Mouse (Mus musculus): ENCODE measurements at regions not wholly inside any gene's neighbourhood (a gene's known extent, or its start where the extent isn't known, plus 50 kb on each side); places are given as distances from the start of the nearest gene placed in this dataset.

DNA sequence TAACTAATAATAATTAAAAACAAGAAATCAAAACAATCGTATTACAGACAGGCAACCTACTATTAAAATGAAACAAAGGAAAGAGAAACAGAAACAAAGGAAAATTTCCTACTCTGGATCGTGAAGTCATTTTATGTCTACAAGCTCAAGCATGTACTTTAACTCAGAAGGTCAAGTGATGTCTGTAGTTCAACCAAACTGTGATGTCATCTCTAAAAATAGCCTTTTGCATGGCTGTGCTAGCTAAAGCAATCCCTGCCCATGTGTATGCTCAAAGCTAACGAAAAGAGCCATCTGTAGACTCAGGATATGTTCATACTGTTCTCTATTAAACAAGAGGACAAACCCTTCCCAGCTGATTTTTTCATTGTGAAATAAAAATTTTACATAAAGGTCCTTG lies 500.7 kb downstream of the Nr2f2 start:
- Histone ChIP-seq H3K4me1 (ENCODE audit: control insufficient read depth, insufficient read depth, low read length) (no peaks in the 10 kb centered on the region), H3K36me3 (ENCODE audit: control insufficient read depth, insufficient read depth, low read length) (no peaks in the 10 kb centered on the region), H3K27me3 (replicated peaks; ENCODE audit: control insufficient read depth, insufficient read depth, low read length) (no peaks in the 10 kb centered on the region), H3K4me2 (ENCODE audit: low read depth, low read length) (no peak overlapping the region), H3K4me3 (ENCODE audit: low read depth, low read length) (no peak overlapping the region), H3K27ac (replicated peaks; ENCODE audit: low read depth, low read length) (no peak overlapping the region), H3K9ac (ENCODE audit: low read depth, low read length) (no peak overlapping the region), H3K9me3 (ENCODE audit: control insufficient read depth, low read length) (no peaks in the 10 kb centered on the region)
- WGBS, result 84% methylated on average over 3 of the region's 3 CpGs
- DNase-seq (ENCODE audit: low spot score), result no peak
- ATAC-seq (ENCODE audit: low read depth), result no peak

DNA sequence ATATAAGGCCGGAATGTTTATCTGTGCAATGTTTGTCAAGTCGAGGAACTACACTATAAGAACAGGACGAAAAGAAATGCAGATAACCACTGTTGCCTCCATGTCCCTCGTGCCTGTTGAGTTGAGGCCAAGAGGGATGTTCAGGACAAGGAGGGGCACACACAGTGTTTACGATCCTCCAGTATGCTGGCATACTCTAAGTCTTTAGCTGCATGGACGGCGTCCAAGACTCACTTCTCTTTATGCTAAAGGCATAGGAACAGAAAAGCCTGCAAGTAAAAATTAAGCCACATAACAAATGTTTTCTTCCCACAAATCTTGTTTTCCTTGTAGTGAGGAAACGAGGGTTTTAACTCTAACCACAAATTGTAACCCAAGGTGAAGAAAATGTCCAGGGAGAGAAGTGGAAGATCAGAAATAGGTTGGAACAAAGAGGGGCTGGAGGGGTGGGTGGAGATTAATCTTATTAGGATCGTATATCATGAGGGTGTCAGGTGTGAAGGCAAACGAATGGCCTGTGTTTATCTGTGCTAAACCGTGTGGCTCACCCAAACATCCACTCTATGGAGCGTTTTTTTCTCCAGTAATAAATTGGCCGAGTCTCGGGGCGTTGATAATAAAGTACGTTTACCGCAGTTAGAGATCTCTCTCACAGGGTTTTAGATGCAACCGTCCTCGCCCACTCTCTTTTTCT lies 521.8 kb downstream of the Nr2f2 start:
- Histone ChIP-seq H3K27me3 (replicated peaks; ENCODE audit: control insufficient read depth, insufficient read depth, low read length) (no peaks in the 10 kb centered on the region), H3K9ac (ENCODE audit: low read depth, low read length) (no peak overlapping the region), H3K27ac (replicated peaks; ENCODE audit: low read depth, low read length) (no peak overlapping the region), H3K4me1 (ENCODE audit: control insufficient read depth, insufficient read depth, low read length) (no peaks in the 10 kb centered on the region), H3K4me2 (ENCODE audit: low read depth, low read length) (no peak overlapping the region), H3K4me3 (ENCODE audit: low read depth, low read length) (no peak overlapping the region), H3K9me3 (ENCODE audit: control insufficient read depth, low read length) (no peaks in the 10 kb centered on the region), H3K36me3 (ENCODE audit: control insufficient read depth, insufficient read depth, low read length) (no peaks in the 10 kb centered on the region)
- DNase-seq (ENCODE audit: low spot score) (peak; percentile 76), ATAC-seq (ENCODE audit: low read depth) (peak; percentile 68; the same call in 1 of the 2 replicates)
- WGBS, result 65% methylated on average over 19 of the region's 19 CpGs

DNA sequence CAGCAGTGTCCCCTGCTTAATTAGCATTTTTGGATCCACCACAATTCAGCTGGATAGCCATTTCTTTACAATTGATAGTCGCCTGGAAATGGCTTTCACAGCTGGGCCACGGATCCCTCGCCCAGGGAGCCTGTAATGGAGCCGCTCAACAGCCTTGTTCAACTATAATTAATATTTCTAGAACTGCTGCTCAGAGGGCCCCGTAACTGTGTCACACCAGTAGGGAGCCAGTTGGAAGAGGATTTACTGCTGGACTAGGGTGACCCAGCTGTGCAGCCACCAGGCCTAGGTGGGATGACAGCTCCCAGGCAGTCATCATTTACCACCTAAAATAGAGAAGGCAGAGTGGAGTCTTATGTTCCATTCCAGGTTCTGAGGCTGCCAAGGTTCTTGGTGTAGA lies 529.2 kb downstream of the Nr2f2 start:
- WGBS, result 71% methylated on average over 5 of the region's 5 CpGs
- Histone ChIP-seq H3K27me3 (replicated peaks; ENCODE audit: control insufficient read depth, insufficient read depth, low read length) (no peaks in the 10 kb centered on the region), H3K9ac (ENCODE audit: low read depth, low read length) (no peak overlapping the region), H3K36me3 (ENCODE audit: control insufficient read depth, insufficient read depth, low read length) (no peaks in the 10 kb centered on the region), H3K4me3 (ENCODE audit: low read depth, low read length) (no peak overlapping the region), H3K27ac (replicated peaks; ENCODE audit: low read depth, low read length) (no peak overlapping the region), H3K4me2 (ENCODE audit: low read depth, low read length) (no peak overlapping the region), H3K9me3 (ENCODE audit: control insufficient read depth, low read length) (no peaks in the 10 kb centered on the region), H3K4me1 (ENCODE audit: control insufficient read depth, insufficient read depth, low read length) (no peaks in the 10 kb centered on the region)
- ATAC-seq (ENCODE audit: low read depth), result no peak
- no peak for DNase-seq (ENCODE audit: low spot score)

DNA sequence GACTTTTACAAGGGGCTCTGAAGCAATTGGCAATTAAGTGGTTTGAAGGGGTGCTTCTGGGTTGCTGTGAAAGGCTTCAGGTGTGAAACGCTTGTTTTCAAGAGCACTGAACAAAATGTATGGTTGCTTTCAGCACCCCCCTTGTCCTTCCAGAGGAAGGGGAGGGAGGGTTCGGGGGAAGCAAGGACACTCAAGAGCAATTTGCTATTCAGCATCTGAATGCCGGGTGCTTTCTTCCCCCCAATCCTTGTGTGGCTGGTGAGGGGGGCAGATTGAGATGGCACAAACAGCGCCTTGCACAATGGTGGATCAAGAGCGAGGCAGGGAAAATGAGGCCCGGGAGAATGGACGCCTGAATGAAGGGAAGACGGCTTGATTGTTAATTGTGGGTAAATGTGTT lies 539.3 kb downstream of the Nr2f2 start:
- H3K4me2 ChIP-seq (ENCODE audit: low read depth, low read length), result no peak overlapping the region
- DNase-seq (ENCODE audit: low spot score), result no peak
- H3K36me3 ChIP-seq (ENCODE audit: control insufficient read depth, insufficient read depth, low read length), result no peaks in the 10 kb centered on the region
- no peaks in the 10 kb centered on the region for H3K9me3 ChIP-seq (ENCODE audit: control insufficient read depth, low read length)
- H3K9ac ChIP-seq (ENCODE audit: low read depth, low read length), result no peak overlapping the region
- no peak overlapping the region for H3K4me3 ChIP-seq (ENCODE audit: low read depth, low read length)
- H3K27ac ChIP-seq (replicated peaks; ENCODE audit: low read depth, low read length), result no peak overlapping the region
- H3K4me1 ChIP-seq (ENCODE audit: control insufficient read depth, insufficient read depth, low read length), result no peaks in the 10 kb centered on the region
- no peak for ATAC-seq (ENCODE audit: low read depth)
- WGBS, result 61% methylated on average over 8 of the region's 8 CpGs
- H3K27me3 ChIP-seq (replicated peaks; ENCODE audit: control insufficient read depth, insufficient read depth, low read length), result no peaks in the 10 kb centered on the region

DNA sequence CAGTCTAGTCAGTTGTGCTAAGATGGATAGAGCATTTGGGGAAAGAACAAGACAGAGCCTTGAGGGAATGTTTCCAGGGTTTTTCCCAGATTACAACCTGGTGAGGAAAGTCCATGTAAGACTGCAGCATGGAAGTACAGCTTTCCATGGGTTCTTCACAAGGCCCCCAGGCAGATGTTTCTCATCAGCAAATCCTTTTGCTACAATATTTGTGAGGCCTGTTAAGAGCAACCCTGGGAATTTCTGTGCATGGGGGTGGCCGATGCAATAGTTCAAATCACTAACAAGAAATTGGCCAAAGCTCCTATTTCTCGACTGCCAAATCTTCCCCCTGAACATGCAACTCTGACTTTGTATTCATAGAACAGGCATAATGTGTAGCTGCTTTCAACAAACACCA lies 546.0 kb downstream of the Nr2f2 start:
- Histone ChIP-seq H3K4me3 (ENCODE audit: low read depth, low read length) (no peak overlapping the region), H3K9ac (ENCODE audit: low read depth, low read length) (no peak overlapping the region), H3K27ac (replicated peaks; ENCODE audit: low read depth, low read length) (no peak overlapping the region), H3K4me2 (ENCODE audit: low read depth, low read length) (no peak overlapping the region), H3K27me3 (replicated peaks; ENCODE audit: control insufficient read depth, insufficient read depth, low read length) (no peaks in the 10 kb centered on the region), H3K36me3 (ENCODE audit: control insufficient read depth, insufficient read depth, low read length) (no peaks in the 10 kb centered on the region), H3K4me1 (ENCODE audit: control insufficient read depth, insufficient read depth, low read length) (no peaks in the 10 kb centered on the region), H3K9me3 (ENCODE audit: control insufficient read depth, low read length) (no peaks in the 10 kb centered on the region)
- peak; percentile 36 for DNase-seq (ENCODE audit: low spot score)
- 40% methylated on average over 2 of the region's 2 CpGs for WGBS
- no peak for ATAC-seq (ENCODE audit: low read depth)

DNA sequence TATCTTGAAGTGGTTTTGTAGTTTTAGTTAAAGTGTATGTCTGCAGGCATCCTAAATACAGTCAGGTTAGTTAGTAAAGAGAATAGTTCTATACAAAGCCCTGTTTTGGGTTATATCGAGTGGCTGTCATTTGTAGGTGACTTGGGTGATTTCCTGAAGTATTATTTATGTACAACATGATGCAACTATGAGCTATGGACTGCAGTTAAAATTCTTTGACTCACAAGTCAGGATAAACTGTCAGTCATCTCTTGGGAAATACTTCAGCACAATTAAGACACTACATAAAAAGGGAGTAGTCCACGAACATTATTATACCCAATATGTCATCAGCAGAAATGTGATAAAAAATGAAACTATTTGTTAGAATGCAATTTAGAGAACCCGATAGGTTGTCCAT lies 554.2 kb downstream of the Nr2f2 start:
- no peaks in the 10 kb centered on the region for H3K4me1 ChIP-seq (ENCODE audit: control insufficient read depth, insufficient read depth, low read length)
- ATAC-seq (ENCODE audit: low read depth) (no peak), DNase-seq (ENCODE audit: low spot score) (no peak)
- H3K4me3 ChIP-seq (ENCODE audit: low read depth, low read length), result no peak overlapping the region
- H3K36me3 ChIP-seq (ENCODE audit: control insufficient read depth, insufficient read depth, low read length), result no peaks in the 10 kb centered on the region
- no peaks in the 10 kb centered on the region for H3K9me3 ChIP-seq (ENCODE audit: control insufficient read depth, low read length)
- H3K27me3 ChIP-seq (replicated peaks; ENCODE audit: control insufficient read depth, insufficient read depth, low read length), result no peaks in the 10 kb centered on the region
- no peak overlapping the region for H3K4me2 ChIP-seq (ENCODE audit: low read depth, low read length)
- no peak overlapping the region for H3K9ac ChIP-seq (ENCODE audit: low read depth, low read length)
- no peak overlapping the region for H3K27ac ChIP-seq (replicated peaks; ENCODE audit: low read depth, low read length)
- 74% methylated on average over 3 of the region's 3 CpGs for WGBS

DNA sequence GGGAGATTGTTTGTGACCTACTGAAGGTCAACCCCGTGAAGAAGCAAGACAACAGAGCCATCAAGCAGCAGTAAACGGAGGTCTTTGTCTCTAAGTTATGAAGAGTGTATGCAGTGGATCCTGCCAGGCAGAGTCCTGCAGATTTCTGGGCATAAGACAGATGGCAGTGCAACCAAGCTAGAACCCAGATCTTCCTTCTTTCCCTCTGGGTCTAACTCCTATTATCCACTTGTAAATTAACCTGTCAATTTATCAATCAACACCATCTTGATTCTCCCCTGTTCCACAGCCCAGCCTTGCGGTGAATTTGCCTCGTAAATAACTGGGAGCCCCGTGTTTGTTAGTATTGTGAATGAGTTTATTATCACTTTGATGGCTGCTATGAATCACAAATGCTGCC lies 555.7 kb downstream of the Nr2f2 start:
- H3K4me1 ChIP-seq (ENCODE audit: control insufficient read depth, insufficient read depth, low read length), result 0 out of 2 replicates have a peak, but pooled peaks cover 3% of the 10 kb centered on the region
- no peaks in the 10 kb centered on the region for H3K9me3 ChIP-seq (ENCODE audit: control insufficient read depth, low read length)
- ATAC-seq (ENCODE audit: low read depth) (no peak), DNase-seq (ENCODE audit: low spot score) (peak; percentile 5)
- no peaks in the 10 kb centered on the region for H3K27me3 ChIP-seq (replicated peaks; ENCODE audit: control insufficient read depth, insufficient read depth, low read length)
- no peak overlapping the region for H3K4me2 ChIP-seq (ENCODE audit: low read depth, low read length)
- 40% methylated on average over 5 of the region's 5 CpGs for WGBS
- no peak overlapping the region for H3K27ac ChIP-seq (replicated peaks; ENCODE audit: low read depth, low read length)
- no peak overlapping the region for H3K4me3 ChIP-seq (ENCODE audit: low read depth, low read length)
- no peak overlapping the region for H3K9ac ChIP-seq (ENCODE audit: low read depth, low read length)
- no peaks in the 10 kb centered on the region for H3K36me3 ChIP-seq (ENCODE audit: control insufficient read depth, insufficient read depth, low read length)

DNA sequence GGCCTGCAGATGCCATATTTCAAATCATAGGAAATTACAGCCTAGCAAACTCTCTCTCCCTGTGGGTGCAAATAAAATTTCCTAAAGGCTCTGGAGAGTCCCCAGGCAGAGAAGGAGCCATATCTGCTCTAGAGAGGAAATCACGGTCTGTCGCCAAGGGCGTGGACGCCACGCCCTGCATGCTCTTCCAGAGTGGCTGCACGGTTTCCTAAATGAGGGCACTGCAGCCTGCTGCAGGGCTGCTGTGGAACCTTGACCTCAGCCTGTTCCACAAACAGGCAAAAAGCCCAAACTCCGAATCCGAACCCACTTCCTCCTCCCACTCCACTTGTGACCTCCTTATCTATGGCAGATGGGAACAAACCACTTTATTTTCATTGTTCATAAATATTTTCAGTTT lies 559.3 kb downstream of the Nr2f2 start:
- ATAC-seq (ENCODE audit: low read depth) (no peak), DNase-seq (ENCODE audit: low spot score) (no peak)
- Histone ChIP-seq H3K4me2 (ENCODE audit: low read depth, low read length) (no peak overlapping the region), H3K9me3 (ENCODE audit: control insufficient read depth, low read length) (no peaks in the 10 kb centered on the region), H3K4me3 (ENCODE audit: low read depth, low read length) (no peak overlapping the region), H3K27me3 (replicated peaks; ENCODE audit: control insufficient read depth, insufficient read depth, low read length) (no peaks in the 10 kb centered on the region), H3K27ac (replicated peaks; ENCODE audit: low read depth, low read length) (no peak overlapping the region), H3K36me3 (ENCODE audit: control insufficient read depth, insufficient read depth, low read length) (no peaks in the 10 kb centered on the region), H3K9ac (ENCODE audit: low read depth, low read length) (no peak overlapping the region), H3K4me1 (ENCODE audit: control insufficient read depth, insufficient read depth, low read length) (0 out of 2 replicates have a peak, but pooled peaks cover 3% of the 10 kb centered on the region)
- 51% methylated on average over 8 of the region's 8 CpGs for WGBS

DNA sequence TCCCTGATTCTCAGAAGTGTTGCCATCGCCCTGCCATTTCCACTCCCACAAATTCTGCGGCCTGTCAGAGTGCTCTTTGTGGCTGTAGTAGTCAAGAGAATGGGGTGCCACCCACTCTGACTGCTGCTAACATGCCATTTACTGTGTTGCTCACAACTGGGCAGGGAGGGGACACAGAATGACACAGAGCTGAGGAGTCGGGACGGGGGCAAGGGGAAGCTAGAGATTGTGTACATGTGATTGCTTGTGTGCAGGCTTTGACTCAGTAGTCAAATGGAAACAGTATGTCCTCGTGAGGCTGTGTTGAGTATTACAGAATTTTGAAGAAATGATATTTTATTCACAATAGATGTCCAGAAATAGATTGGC lies 595.6 kb downstream of the Nr2f2 start:
- no peaks in the 10 kb centered on the region for H3K27me3 ChIP-seq (replicated peaks; ENCODE audit: control insufficient read depth, insufficient read depth, low read length)
- no peak overlapping the region for H3K4me3 ChIP-seq (ENCODE audit: low read depth, low read length)
- DNase-seq (ENCODE audit: low spot score) (no peak), ATAC-seq (ENCODE audit: low read depth) (no peak)
- H3K36me3 ChIP-seq (ENCODE audit: control insufficient read depth, insufficient read depth, low read length), result no peaks in the 10 kb centered on the region
- no peaks in the 10 kb centered on the region for H3K4me1 ChIP-seq (ENCODE audit: control insufficient read depth, insufficient read depth, low read length)
- WGBS, result 83% methylated on average over 5 of the region's 5 CpGs
- H3K27ac ChIP-seq (replicated peaks; ENCODE audit: low read depth, low read length), result no peak overlapping the region
- H3K4me2 ChIP-seq (ENCODE audit: low read depth, low read length), result no peak overlapping the region
- H3K9me3 ChIP-seq (ENCODE audit: control insufficient read depth, low read length), result no peaks in the 10 kb centered on the region
- no peak overlapping the region for H3K9ac ChIP-seq (ENCODE audit: low read depth, low read length)

All from embryonic facial prominence, embryonic 14.5 days (tissue).